26 mouse cellular contexts compared by ENCODE assay signal in genomic region chr1:16016366-16016765, GRCm38 (mm10).
"Had no signal": no experiment of that assay in that cellular context is flagged by ENCODE, and none has a peak within 500 bp of the region (broad histone marks: within the 10 kb centered on the region; RNA-seq: fewer than 3 reads in every experiment).

No protein-coding gene starts in this region.

- H3K9ac ChIP-seq: embryonic facial prominence, embryonic 12.5 days; embryonic facial prominence, embryonic 13.5 days; embryonic facial prominence, embryonic 15.5 days; forebrain, embryonic 12.5 days; forebrain, embryonic 13.5 days; forebrain, embryonic 15.5 days; forebrain, postnatal 0 days had no signal

- DNase-seq: cerebellum, adult 9-10 months; cerebellum, adult 9-11 months; cerebellum, postnatal 10 days; cerebellum, postnatal 14 days; cerebellum, postnatal 25 days; cerebellum, postnatal 36 days; embryo, embryonic 11 days; forebrain, postnatal 0 days; gastrocnemius, adult 2 months; gastrocnemius, postnatal 10 days; gastrocnemius, postnatal 14 days; gastrocnemius, postnatal 36 days; heart, adult 18-20 months had no signal

- H3K4me3 ChIP-seq: embryonic facial prominence, embryonic 10.5 days; embryonic facial prominence, embryonic 12.5 days; embryonic facial prominence, embryonic 13.5 days; embryonic facial prominence, embryonic 15.5 days; erythroblast, embryonic 14.5 days; forebrain, embryonic 10.5 days; forebrain, embryonic 12.5 days; forebrain, embryonic 13.5 days; forebrain, embryonic 15.5 days; gastrocnemius, adult 2 months; heart, embryonic 10.5 days had no signal

- H3K9me3 ChIP-seq: embryonic facial prominence, embryonic 10.5 days; embryonic facial prominence, embryonic 12.5 days; embryonic facial prominence, embryonic 13.5 days; embryonic facial prominence, embryonic 15.5 days; forebrain, embryonic 10.5 days; forebrain, embryonic 12.5 days; forebrain, embryonic 13.5 days; forebrain, embryonic 15.5 days; heart, embryonic 10.5 days had no signal

- H3K27ac ChIP-seq: embryonic facial prominence, embryonic 10.5 days; embryonic facial prominence, embryonic 12.5 days; embryonic facial prominence, embryonic 13.5 days; embryonic facial prominence, embryonic 15.5 days; forebrain, embryonic 10.5 days; forebrain, embryonic 12.5 days; forebrain, embryonic 13.5 days; forebrain, embryonic 15.5 days; gastrocnemius, adult 2 months; heart, embryonic 10.5 days had no signal

- H3K27me3 ChIP-seq: embryonic facial prominence, embryonic 12.5 days; embryonic facial prominence, embryonic 13.5 days; embryonic facial prominence, embryonic 15.5 days; forebrain, embryonic 12.5 days; forebrain, embryonic 13.5 days; forebrain, embryonic 15.5 days had no signal

- H3K4me1 ChIP-seq: embryonic facial prominence, embryonic 10.5 days; embryonic facial prominence, embryonic 12.5 days; embryonic facial prominence, embryonic 13.5 days; embryonic facial prominence, embryonic 15.5 days; forebrain, embryonic 10.5 days; forebrain, embryonic 12.5 days; forebrain, embryonic 13.5 days; forebrain, embryonic 15.5 days; heart, embryonic 10.5 days had no signal

- H3K36me3 ChIP-seq: embryonic facial prominence, embryonic 10.5 days; embryonic facial prominence, embryonic 12.5 days; embryonic facial prominence, embryonic 13.5 days; embryonic facial prominence, embryonic 15.5 days; forebrain, embryonic 10.5 days; forebrain, embryonic 12.5 days; forebrain, embryonic 15.5 days; heart, embryonic 10.5 days had no signal

- H3K4me2 ChIP-seq: embryonic facial prominence, embryonic 12.5 days; embryonic facial prominence, embryonic 13.5 days; embryonic facial prominence, embryonic 15.5 days; forebrain, embryonic 12.5 days; forebrain, embryonic 13.5 days; forebrain, embryonic 15.5 days; heart, embryonic 11.5 days had no signal

- ATAC-seq: forebrain, embryonic 13.5 days; forebrain, embryonic 14.5 days; forebrain, embryonic 15.5 days; forebrain, embryonic 16.5 days; forebrain, postnatal 0 days had no signal
